Mouse (Mus musculus): ENCODE measurements around the gene Nsrp1.

GRCm38 (mm10) chr11:77106961-77107360 is 28.7 kb upstream of the Nsrp1 start:
- no peak for TF ChIP-seq CTCF (IDR thresholded peaks at IDR 0.05; ENCODE audit: extremely low read depth, insufficient read depth, insufficient read length, insufficient replicate concordance)
- no peak for TF ChIP-seq POLR2A (IDR thresholded peaks at IDR 0.05; ENCODE audit: low read depth, low read length)
